Mouse (Mus musculus): Measurements from ENCODE around the gene Dip2c.

Dip2c gene

DNA sequence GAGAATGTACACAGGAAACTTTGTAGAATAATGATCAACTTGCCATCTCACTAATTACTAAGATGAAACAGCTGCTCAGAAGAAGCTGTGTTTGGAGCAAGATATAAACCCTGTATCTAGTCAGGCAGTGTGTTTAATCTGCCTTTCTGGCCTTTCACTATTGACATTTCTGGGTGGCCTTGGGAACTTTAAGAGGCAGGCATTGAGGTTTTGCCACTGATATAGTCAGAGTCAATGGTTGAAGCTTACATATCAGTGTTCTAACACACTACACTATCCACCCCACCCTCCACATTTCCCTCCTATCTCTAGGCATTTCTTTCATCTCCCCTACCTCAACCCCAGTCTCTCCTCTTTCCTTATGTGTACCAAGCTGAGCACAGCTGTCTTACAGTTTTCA, 149.9 kb downstream of the Dip2c start:
- DNase-seq: no peak

DNA sequence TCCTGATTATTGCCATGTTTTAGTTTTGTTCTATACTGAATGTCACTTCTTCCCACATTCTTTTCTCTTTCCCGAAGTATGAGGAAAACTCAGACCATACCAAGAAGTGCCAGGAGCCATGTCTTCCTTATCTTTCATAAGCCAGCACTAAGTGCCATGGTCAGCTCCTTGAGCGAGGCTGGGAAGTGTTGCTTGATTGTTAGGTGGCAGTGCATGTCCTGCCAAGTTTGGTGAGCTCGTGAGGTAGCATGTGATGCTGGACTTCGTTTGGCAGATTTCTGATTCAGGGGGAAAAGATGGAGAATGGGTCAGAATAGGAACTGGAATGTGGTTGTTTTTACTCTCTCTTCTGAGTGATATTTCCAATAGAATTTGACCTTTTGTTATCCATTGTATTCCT, 150.5 kb downstream of the Dip2c start:
- DNase-seq: no peak

DNA sequence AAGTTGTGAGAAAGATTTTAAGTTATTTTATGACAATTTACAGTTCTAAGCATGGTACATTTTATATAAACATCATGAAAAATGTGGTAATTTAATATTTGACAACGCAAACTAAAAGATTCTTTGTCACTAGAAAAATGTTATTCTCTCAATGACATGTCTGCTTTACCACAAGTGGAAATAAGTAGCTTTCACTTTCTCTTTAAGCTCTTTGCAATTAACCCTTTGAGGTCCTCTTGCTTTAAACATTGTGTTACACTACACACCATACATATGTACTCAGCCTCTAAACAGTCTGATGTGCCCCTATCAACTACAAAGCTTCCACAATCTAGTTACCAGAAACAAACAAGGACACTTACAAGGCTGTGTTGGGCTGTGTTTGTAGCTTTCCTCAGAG, 153.6 kb downstream of the Dip2c start:
- no peak for DNase-seq

DNA sequence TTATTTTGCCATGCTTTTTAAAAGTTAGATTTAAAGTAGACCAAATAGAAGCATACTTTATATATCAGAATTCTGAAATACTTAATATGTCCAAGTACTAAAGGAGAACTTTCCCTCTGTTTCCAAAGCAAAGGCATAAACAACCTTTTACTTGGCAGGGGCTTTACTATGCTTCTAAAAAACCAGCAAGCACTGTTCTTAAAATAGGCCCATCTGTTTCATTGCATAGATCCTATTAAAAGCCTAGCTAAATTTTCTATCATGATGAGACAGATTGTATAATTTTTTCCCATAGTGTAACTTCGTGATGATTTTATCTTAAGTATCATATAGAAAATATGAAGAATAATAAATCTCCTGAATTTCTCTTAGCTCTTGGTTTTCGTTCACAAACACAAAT, 154.4 kb downstream of the Dip2c start:
- DNase-seq: no peak

DNA sequence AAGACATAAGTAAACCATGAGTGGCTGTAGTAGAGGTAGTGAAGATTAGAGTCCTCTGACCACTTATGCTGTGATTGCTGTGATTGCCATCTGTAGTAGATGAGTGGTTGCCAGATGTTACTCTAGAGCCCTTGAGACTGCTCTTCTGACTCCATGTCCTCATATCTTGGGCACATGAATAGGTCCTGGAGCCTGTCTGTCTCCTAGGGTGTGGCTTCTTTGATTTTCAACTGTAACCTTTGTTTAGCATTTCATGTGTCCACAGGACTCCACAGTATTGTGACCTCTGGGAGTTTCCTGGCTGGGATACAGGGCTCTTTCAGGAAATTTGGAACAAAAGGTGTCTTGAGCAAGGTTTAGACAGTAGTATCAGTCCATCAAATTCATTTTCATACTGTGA, 155.1 kb downstream of the Dip2c start:
- DNase-seq: no peak

DNA sequence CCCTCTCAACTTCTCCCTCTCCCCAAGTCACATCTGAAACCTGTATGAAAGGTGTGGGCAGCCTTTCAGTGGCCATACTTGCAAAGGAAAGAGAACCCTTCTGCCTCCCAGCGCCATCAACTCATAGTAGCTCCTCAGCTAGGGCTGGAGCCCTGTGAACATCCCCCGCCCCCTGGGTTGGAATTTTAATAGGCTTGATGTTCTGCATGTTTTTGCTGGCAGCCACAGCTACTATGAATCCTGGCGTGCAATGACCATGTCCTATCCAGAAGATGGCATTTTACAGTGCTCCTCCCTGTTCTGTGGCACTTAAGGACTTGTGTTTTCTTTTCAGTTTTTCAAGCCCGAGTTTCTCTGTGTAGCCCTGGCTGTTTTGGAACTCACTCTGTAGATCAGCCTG, 166.7 kb downstream of the Dip2c start:
- DNase-seq: no peak

DNA sequence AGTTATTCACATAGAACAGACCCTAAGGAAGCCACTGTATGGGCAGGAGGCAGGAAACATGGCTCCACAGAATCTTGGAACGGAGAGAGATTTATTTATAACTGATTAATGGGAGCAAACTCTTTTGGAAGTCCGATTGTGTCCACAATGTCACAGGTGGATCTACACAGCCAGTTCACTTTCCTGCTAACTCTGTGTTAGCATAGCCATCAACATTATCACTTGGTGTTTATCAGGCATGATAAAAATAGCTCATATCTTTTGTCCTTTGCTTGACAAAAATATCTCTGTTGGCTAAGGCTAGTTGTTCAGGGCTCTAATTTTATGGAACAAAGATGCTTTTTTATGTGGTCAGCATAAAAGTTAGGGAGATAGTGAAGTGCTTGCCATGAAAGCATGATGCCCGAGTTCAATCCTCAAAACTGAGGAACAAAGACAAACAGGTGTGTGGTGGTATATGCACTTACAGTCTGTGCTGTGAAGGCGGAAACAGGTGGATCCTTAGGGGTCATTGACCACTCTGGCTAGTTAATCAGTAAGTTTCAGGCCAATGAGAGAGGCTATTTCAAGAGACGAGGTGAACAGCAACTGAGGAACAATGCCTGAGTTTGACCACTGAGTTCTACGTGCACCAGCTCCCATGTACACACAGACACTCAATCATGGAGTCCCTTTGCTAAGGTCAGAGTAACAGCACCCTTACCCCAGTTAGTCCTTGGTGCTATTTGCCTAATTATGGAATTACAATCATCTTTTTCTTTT, 169.4 kb downstream of the Dip2c start:
- no peak for DNase-seq

DNA sequence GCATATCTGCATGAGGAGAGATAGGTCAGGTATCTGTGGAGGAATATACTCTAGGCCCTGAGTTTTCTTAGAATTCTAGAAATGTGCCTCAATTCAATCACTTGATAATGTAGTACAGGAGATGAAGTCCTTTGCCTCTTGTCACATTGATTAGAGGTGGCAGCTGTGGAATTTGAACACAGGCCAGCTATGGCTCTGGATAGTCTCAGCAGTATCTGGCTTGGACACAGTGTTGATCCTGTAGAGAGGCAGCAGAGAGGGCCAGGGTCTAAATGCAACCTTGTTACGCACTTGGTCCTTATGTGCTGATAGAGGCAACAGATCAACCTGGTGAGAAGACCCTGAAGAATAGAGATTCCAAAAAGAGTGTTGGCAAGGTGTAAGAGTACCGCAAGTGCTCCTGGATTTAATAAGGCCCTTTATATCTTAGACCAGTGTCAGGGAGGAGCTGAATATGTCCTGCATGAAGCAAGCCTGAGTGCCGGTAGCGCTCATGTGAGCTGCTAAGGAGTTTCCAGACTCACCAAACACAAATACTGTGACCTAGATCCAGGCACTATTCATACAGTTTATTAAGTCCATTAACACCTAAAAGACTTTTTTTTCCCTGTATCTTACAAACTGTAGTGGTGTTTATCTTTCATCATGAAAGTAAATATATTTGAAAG, 170.3 kb downstream of the Dip2c start:
- DNase-seq: no peak

DNA sequence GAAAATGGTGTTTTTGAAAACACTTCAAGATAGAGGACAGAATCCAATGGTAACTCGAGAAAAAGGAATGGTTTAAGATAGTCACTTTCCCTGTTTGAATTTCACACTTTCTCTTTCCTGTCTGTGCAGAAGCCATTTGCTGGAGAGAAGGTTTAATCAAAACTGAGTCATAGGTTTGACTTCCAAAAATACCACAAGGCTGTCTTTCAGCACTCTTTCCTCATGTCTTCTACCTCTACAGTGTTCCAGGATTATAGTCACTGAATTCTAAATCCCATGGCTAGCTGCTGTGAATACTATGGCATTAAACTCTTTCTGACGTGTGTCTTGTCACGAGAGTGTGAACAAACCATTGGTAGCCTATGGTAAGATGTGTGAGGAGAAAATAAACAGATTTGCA, 173.9 kb downstream of the Dip2c start:
- DNase-seq: no peak

DNA sequence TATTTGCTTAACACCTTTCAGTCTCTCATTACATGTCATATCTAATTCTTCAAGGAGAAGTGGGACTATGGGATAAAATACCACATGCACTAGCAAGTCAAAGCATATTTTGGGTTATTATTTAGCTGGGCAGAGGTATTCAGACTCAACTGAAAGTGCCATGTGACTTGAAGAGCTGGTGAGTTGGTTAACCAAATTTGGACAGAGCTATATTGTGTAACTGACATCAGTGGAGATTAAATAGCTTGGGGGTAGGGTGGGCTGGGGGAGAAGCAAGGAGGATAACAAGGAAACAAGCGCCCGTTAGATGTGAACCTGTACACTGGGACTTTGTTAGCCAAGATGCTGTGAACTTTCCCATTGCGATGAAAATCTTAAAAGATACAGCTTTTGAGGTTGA, 175.6 kb downstream of the Dip2c start:
- no peak for DNase-seq

DNA sequence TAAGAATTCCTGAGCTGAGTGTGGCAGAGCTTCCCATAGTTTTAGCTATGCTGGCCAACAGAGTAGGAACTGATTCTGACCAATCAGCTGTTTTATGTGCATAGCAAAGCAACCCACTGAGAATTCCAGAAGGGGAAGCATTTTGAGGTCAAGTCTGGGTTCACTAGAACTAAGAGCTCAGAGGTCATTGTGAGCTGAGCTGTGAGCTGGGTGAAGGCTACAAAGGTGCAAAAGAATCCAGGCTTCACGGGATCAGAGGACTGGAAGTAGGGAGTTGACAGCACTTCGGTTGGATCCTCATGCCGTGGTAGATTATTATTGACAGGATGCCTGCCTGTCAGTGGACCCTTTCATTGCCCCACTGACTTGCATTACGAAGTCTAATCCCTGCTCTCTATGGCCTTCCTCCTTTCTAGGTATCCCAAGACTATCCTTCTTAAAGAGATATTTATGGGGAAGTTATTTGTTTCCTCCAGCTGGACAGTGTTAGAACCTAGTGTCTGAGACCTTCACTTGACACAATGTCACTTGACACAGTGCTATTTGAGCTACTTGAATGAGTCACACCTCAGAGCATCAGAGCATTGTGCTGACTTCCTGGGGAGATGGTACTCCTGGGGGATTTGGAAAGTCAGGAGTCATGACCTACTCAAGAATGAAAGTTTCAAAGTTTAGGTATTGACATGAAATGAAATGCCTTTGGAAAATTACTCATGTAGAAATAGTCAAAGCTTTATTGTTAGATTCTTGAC, 178.3 kb downstream of the Dip2c start:
- DNase-seq: no peak

DNA sequence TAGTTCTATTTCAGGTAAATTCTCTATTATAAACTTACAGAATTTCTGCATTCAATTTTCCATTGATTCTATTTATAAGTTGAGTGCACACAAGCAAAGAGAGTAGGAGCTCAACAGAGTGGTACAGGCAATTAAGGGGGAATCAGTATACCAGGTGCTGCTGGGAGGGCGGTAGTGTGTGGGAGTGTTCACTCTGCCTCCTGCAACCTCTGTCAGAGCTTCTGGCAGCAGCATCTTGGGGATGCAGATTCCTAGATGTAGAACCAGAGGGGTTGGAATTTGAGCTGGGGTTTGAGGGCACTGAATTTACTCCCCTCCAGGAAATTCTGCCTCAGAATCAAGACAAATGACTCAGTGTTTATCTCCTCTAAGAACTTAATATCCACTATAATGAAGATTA, 179.7 kb downstream of the Dip2c start:
- no peak for DNase-seq

DNA sequence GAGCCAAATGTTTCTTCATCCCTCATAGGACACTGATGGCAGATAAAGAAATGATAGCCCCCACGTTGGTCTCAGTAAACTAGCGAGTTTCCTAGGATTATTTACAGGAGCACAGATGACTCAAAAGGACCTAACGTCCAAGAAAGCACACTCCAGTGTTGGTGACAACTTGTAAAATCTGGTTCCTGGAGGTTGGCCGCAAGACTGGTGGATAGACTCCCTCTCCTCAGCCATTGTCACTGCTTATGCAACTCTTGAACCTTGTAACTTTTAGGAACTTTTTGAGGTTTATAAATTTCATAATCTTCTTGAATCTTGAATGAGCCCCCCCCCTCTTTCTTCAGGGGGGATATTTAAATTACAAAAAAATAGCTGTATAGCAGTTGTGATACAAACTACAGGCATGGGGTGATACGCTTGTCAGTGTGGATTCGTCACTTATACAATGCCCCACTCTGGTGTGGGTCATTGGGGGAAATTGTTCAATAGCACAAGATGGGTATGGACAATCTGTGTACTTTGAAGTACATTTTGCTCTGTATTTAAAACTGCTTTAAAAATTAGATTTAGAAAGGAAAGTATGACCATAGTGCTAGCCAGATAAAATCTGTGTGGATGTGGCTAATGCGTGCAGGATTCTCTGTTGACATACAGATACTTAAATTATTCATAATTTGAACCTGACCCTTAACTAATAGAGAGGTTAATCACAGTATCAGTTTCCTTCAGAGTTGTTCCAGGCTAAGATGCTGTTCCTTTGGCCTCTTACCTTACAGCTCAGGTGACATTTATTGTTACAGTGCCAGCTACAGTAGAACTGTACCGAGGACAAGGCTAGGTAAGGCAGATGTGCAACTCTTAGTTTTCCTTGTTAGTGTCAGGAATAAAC, 181.3 kb downstream of the Dip2c start:
- no peak for DNase-seq

DNA sequence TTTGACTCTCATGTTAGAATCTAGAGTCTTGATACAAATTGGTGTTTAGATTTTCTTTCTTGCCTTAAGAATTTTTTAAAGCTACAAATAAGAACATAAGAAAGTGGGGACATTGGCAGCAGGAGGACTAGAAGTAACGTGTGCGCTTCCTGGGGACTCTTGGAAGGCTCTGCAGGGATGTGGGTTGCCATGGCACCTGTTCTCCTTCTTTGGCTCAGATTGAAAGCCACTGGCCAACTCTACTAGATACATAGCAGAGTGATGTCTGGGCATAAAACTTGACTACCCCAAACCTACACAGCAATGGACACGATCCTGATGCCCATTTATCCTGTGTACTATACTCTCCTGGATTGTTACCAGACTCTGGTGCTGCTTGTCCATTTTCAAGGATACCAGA, 188.1 kb downstream of the Dip2c start:
- no peak for DNase-seq

DNA sequence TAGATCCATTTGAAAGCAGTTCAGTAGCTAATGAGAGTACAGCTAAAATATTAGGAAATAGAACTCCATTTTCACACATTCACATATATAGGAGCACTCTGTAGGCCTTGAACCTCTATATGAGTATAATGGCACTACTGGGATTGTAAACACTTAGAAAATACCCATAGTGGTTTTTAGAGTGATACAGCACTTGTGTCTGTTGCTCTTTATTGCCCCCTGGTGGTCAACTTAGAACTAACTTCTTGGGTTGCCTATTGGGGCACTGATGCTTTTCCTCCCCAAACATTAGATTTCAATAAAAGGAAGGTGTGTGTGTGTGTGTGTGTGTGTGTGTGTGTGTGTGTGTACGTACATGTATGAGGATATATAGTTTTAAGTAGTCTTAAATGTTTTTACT, 190.9 kb downstream of the Dip2c start:
- DNase-seq: peak in 1 of 2 experiments; percentile 34

DNA sequence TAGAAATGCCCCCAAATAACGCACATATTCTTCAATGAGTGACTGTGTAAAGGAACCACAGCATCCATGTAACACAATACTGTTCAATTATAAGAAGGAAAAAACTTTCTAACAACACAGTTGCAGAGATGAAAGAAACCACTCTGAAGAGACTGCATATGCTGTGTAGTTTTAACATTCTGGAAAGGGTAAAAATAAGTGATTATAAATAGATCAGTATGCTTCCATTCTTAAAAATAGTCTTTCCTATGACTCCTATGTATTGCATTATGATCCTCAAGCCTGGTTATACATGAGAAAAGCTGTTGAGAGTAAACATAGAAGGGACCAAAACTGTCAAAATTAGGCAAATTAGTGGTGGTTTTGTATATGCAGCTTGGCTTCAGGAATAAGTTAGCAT, 197.1 kb downstream of the Dip2c start:
- no peak for DNase-seq

DNA sequence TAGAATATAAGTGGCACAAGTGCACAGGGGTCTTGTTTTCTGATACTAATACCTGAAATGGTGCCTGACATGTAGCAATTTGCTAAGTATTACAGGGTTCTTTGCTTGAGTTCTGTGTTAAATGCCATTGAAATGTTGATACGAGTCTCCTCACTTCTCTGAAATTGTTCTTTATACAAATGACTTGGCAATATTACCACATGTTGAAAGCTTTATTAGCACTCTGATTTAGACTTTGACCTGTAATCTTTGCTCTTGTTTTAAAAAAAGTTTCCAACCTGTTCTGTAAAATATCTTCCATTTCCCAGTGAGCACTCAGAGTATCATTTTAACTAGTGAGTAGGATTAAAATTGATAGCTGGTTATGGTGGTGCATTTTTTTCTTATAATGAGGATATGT, 205.4 kb downstream of the Dip2c start:
- DNase-seq: no peak

DNA sequence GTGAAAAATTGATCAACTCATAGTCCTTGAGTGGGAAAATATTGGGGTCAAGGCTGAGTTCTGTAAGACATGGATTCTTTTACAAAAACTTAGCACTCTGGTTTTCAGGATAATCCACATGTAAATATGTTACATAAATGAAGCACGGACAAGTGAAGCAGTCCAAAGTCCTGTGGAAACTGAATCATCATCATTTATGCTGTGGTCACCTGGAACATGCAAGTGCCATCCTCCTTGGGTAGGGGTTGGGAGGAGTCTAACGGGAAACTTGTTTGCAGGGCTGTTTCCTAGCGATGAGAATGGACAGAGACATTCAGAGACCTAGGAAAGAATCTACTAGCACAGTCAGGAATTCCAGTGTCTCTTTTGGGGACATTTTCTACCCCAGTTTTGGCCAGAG, 213.4 kb downstream of the Dip2c start:
- DNase-seq: no peak

DNA sequence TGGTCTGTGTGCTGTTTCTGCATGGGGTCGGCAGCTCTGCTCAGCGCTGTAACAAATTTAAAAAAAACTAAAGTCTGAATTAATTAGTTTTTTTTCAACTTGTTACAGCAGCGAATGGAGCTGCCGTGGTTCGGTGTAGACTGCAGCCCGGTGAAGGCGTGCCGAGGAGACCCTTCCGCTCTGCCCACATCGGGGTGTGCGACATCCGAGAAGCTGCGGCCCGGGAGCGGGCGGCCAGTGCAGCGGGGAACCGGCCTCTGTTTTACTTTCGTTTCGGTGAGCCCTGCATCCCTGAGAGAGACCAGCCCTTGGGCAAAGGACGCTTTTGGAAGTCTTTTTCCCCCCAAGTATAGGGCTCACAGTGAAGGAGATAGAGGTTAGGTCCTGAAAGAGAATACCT, 218.4 kb downstream of the Dip2c start:
- peak; percentile 11 to 37 for DNase-seq

DNA sequence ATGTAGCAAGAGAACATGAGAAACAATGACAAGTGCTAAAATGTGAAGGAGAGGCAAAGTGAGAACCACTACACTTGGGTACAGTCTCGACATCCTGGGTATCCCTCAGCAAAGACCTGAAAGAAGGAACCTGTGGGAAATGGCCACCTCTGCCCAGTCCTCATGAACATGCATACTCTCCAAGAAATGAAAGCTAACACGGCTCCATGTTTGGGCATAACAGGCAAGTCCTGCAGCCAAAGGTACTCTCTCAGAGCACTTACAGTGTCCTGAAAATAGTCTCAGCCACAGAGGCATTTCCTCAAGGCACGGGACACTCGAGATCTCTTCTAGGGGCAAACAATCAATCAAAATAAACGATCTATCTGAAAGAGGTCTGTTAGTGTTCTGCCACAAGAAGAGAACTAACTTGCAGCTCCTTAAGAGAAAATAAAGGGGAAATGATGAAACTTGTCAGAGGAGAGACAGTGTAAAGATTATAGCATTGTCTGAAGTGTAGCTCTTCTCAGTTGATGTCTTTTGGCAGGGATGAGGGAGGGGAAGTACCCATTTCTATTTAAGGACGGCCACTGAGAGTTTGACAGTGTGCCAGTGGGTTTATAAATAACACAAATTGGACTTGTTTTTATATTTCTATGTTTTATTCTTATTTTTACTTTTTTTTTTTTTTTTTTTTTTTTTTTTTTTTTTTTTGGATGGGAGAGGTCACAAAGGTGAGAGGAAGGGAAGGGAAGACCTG, 228.0 kb downstream of the Dip2c start:
- DNase-seq: no peak

DNA sequence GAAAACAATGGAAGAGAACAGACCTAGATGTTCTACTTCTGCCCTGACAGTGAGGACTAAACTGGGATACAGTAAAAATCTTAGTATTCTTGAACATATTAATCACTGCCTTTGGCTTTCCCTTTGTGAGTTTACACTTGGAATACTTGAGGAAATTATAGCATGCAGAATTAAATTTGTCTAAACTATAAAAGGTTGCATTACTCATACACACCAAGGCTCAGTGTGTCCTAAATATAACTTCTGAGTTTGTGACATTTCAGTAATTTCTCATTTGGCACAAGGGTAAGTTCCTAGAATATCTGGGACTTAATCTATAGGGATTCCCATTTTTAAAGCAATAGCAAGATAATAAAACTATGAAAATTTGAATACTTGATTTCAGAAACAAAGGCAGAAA, 262.2 kb downstream of the Dip2c start:
- DNase-seq: no peak

DNA sequence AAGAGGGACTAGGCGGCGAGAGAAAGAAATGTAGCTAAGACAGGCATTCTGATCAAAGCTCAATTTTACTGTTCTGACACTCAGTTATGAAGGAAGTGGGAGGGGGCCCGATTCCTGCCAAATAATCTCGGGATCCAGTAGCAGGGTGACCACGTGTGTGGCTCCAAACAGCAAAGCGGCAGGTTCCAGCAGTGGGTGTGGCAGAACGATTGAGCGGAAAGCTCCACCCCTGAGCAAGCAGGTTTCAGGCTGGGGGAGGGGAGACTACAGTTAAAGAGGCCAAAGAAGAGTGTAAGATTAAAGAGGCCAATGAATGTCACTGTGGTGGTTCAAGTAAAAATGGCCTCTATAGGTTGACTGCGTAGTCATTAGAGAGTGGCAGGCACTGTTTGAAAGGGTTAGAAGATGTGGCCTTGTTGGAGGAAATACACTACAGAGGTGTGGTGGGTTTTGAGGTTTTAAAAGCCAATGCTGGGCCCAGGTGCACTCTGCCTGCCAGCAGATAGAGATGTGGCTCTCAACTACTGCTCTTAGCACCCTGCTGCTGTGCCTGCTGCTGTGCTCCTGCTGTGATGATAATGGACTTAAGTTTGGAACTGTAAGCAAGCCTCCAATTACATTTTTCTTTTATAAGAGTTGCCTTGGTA, 271.5 kb downstream of the Dip2c start:
- DNase-seq: no peak
